Mouse (Mus musculus): Measurements from ENCODE around the gene Cpa4. TPM values are rescaled to one million over a fixed set of nuclear protein-coding genes. Genes with fewer than 3 reads are reported as not detected.

Cpa4 gene
- polyA plus RNA-seq, 1 experiment from 2014 or later = 1.7 TPM

DNA sequence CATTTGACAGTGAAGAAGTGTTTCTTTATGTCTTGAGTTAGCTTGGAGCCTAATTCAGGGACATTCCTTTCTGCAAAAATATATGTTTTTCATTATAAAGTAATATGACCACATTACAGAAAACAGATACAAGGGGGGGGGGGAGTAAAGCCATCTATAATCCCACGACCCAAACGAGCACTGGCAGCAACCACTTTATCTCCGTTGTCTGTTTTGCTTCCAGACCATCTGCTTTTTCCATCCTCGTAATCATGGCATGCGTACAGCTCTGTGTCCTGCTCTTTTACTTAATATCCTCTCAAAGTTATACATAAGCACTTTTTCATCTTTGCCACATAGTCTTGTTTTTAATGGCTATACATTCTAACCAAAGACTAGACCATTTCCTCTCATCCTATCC lies 5.2 kb downstream of the Cpa4 start:
- Histone ChIP-seq H3K4me3 (ENCODE audit: low read depth, low read length) (no peak overlapping the region), H3K36me3 (ENCODE audit: control insufficient read depth, insufficient read depth, low read length) (no peaks in the 10 kb centered on the region), H3K4me1 (ENCODE audit: control insufficient read depth, insufficient read depth, low read length) (peaks cover 18% of the 10 kb centered on the region; the same call in 1 of the 2 replicates), H3K9ac (ENCODE audit: low read length) (no peak overlapping the region), H3K9me3 (ENCODE audit: control insufficient read depth, low read length) (no peaks in the 10 kb centered on the region), H3K4me2 (ENCODE audit: low read depth, severe bottlenecking) (no peak overlapping the region), H3K27me3 (ENCODE audit: control insufficient read depth, insufficient read depth, low read length) (no peaks in the 10 kb centered on the region), H3K27ac (replicated peaks; ENCODE audit: low read depth, low read length) (no peak overlapping the region)
- WGBS = 45% methylated on average over 5 of the region's 5 CpGs
- ATAC-seq (ENCODE audit: insufficient number of reproducible peaks, low FRiP score, low TSS enrichment, low read depth) (no peak), DNase-seq (ENCODE audit: low spot score) (no peak)

DNA sequence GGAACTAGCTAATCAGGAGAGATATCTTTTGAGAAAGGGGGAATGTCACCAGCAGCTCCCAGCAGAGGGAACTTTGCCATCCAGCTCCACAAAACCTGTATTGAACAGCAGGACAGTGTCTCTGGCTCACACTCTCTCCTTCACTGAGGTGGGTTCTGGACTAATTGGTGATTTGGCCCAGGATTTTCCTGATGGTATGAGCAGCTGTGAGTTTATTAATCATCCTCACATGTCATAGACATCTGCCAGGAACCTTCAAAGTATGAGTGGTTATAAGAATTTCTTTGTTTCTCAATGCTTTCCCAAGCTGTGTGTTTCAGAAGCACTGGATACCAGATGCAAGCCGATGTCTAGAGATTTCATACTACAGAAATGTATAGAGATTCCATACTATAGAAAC lies 6.8 kb downstream of the Cpa4 start:
- DNase-seq (ENCODE audit: low spot score) (no peak), ATAC-seq (ENCODE audit: insufficient number of reproducible peaks, low FRiP score, low TSS enrichment, low read depth) (no peak)
- H3K9ac ChIP-seq (ENCODE audit: low read length) = no peak overlapping the region
- H3K36me3 ChIP-seq (ENCODE audit: control insufficient read depth, insufficient read depth, low read length) = no peaks in the 10 kb centered on the region
- 84% methylated on average over 1 of the region's 1 CpGs for WGBS
- H3K4me1 ChIP-seq (ENCODE audit: control insufficient read depth, insufficient read depth, low read length) = peaks cover 20% of the 10 kb centered on the region
- no peak overlapping the region for H3K4me2 ChIP-seq (ENCODE audit: low read depth, severe bottlenecking)
- H3K27ac ChIP-seq (replicated peaks; ENCODE audit: low read depth, low read length) = 0 out of 2 replicates have a peak overlapping the region, but pooled peaks have one; percentile 16
- no peaks in the 10 kb centered on the region for H3K27me3 ChIP-seq (ENCODE audit: control insufficient read depth, insufficient read depth, low read length)
- H3K9me3 ChIP-seq (ENCODE audit: control insufficient read depth, low read length) = no peaks in the 10 kb centered on the region
- H3K4me3 ChIP-seq (ENCODE audit: low read depth, low read length) = no peak overlapping the region

DNA sequence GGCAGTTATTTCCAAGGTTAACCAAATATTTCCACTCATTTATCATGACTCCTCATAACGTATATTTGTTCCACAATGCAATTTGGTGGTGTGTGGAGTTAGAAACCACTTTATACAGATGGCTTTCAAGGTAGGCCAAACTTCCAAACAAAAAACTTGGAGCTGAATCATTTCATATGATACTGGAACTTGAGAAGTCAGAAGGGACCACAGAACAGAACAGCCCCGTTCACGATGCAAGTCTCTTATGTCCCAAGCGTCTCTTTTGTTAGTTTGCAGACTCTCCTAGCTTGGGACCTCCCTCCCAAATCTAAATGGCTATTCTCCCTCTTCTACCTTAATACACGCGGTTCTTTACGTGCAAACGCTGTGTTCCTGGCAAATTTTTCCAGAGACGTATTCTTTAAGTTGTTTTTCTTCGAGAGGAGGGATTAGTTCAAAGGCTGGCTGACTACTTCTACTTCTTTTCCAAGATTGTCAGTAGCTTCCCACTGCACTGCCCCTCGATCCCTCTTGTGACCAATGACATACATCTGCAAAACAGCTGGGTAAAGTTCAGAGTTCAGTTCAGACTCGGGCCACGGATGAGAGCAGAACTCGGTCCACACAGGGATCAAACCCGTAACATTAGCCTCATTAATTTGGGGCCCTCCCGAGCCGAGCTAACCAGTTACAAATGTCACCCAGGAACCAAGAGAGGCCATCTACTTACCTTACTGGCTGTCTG lies 8.5 kb downstream of the Cpa4 start:
- Histone ChIP-seq H3K36me3 (ENCODE audit: control insufficient read depth, insufficient read depth, low read length) (no peaks in the 10 kb centered on the region), H3K4me2 (ENCODE audit: low read depth, severe bottlenecking) (no peak overlapping the region), H3K4me3 (ENCODE audit: low read depth, low read length) (no peak overlapping the region), H3K27ac (replicated peaks; ENCODE audit: low read depth, low read length) (peak overlapping the region; percentile 72), H3K27me3 (ENCODE audit: control insufficient read depth, insufficient read depth, low read length) (no peaks in the 10 kb centered on the region), H3K9me3 (ENCODE audit: control insufficient read depth, low read length) (no peaks in the 10 kb centered on the region), H3K9ac (ENCODE audit: low read length) (0 out of 2 replicates have a peak overlapping the region, but pooled peaks have one; percentile 24), H3K4me1 (ENCODE audit: control insufficient read depth, insufficient read depth, low read length) (peaks cover 30% of the 10 kb centered on the region)
- DNase-seq (ENCODE audit: low spot score) (peak; percentile 42), ATAC-seq (ENCODE audit: insufficient number of reproducible peaks, low FRiP score, low TSS enrichment, low read depth) (no peak)
- WGBS = 38% methylated on average over 17 of the region's 17 CpGs

DNA sequence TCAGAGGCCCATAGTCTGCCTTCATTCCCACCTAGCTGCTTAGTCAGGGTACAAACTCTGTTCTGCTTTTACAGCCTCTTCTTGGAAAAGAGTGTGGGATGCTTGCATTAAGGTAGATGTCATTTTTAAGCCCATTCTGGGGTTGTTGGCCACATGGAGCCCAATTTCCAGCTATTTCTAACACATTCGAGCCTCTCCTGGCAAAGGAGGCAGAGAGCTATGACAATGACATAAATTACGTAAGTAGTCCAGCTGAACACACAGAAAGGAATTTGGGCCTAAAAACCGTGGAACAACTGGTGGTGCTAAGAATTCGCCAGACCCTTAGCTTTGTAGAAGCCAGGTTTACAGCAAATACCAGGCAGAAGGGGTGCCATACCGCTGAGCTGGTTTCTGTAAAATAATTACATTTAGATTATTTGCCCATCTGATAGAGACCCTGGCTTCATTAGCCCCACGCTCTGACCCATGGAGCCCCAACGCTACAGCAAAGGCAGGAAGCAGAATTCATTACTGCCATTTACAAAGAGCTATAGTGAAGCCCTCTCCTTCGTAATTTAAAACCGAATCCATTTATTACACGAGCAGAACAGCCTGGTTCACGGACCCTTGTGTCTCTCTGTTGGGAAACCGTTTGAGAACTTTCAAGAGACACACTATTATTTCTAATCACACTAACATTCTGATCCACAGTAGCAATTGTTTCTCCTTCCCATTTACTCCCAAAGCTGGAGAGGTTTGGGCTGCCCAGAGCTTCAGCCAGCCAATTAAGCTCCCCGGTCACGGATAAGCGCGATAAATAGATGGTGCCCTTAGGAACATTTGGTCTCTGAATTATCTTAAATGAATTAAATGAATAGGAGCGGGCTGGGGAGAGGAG lies 12.0 kb downstream of the Cpa4 start:
- Histone ChIP-seq H3K4me2 (ENCODE audit: low read depth, severe bottlenecking) (no peak overlapping the region), H3K27ac (replicated peaks; ENCODE audit: low read depth, low read length) (peak overlapping the region; percentile 58), H3K36me3 (ENCODE audit: control insufficient read depth, insufficient read depth, low read length) (no peaks in the 10 kb centered on the region), H3K9me3 (ENCODE audit: control insufficient read depth, low read length) (no peaks in the 10 kb centered on the region), H3K9ac (ENCODE audit: low read length) (no peak overlapping the region), H3K4me3 (ENCODE audit: low read depth, low read length) (no peak overlapping the region), H3K27me3 (ENCODE audit: control insufficient read depth, insufficient read depth, low read length) (no peaks in the 10 kb centered on the region), H3K4me1 (ENCODE audit: control insufficient read depth, insufficient read depth, low read length) (peaks cover 27% of the 10 kb centered on the region)
- ATAC-seq (ENCODE audit: insufficient number of reproducible peaks, low FRiP score, low TSS enrichment, low read depth) (no peak), DNase-seq (ENCODE audit: low spot score) (no peak)
- 46% methylated on average over 17 of the region's 17 CpGs for WGBS

DNA sequence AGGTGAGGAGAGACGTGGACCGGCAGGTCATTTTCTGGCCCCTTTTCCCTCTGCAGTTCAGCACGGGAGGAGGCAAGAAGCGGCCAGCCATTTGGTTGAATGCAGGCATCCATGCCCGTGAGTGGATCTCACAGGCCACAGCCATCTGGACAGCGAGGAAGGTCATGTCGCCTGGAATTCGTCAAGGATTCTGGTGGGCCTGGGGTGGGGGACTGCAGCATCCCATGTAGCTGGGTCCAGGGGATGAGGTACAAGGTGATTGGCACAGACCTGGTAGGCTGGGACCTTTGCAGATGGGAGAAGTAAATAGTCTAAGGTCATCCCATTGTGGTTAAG lies 12.6 kb downstream of the Cpa4 start:
- Histone ChIP-seq H3K36me3 (ENCODE audit: control insufficient read depth, insufficient read depth, low read length) (no peaks in the 10 kb centered on the region), H3K9ac (ENCODE audit: low read length) (no peak overlapping the region), H3K27ac (replicated peaks; ENCODE audit: low read depth, low read length) (peak overlapping the region; percentile 58), H3K9me3 (ENCODE audit: control insufficient read depth, low read length) (no peaks in the 10 kb centered on the region), H3K4me2 (ENCODE audit: low read depth, severe bottlenecking) (no peak overlapping the region), H3K4me1 (ENCODE audit: control insufficient read depth, insufficient read depth, low read length) (peaks cover 25% of the 10 kb centered on the region), H3K27me3 (ENCODE audit: control insufficient read depth, insufficient read depth, low read length) (no peaks in the 10 kb centered on the region), H3K4me3 (ENCODE audit: low read depth, low read length) (no peak overlapping the region)
- ATAC-seq (ENCODE audit: insufficient number of reproducible peaks, low FRiP score, low TSS enrichment, low read depth) (no peak), DNase-seq (ENCODE audit: low spot score) (no peak)
- 28% methylated on average over 8 of the region's 8 CpGs for WGBS

DNA sequence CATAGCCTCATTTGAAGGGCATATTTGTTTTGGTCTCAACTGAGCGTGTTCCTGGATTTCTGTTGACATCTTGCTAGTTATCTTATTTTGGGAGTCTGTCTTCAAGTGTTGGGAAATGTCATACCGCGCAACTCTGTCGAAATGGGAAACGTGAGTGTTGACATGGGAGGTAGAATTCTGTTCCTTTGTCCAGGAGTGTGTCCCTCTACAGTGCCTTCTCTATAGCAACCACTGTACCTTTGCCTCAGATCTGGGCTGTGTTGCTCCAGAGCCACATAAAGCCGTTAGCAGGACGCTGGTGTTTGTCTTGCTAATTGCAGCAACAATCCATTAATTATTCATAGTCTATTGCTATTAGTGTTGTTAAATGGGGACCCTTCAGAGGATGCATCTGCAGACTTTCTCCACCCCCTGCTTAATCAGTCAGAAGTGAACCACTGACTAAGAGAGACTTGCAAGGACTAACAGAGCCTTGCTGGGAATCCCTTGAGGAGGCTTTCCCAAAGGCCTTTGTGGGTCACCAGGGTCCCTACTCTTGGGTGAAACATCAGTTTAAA lies 18.8 kb downstream of the Cpa4 start:
- 68% methylated on average over 7 of the region's 7 CpGs for WGBS
- Histone ChIP-seq H3K4me1 (ENCODE audit: control insufficient read depth, insufficient read depth, low read length) (peaks cover 11% of the 10 kb centered on the region), H3K27ac (replicated peaks; ENCODE audit: low read depth, low read length) (no peak overlapping the region), H3K9me3 (ENCODE audit: control insufficient read depth, low read length) (no peaks in the 10 kb centered on the region), H3K9ac (ENCODE audit: low read length) (no peak overlapping the region), H3K27me3 (ENCODE audit: control insufficient read depth, insufficient read depth, low read length) (no peaks in the 10 kb centered on the region), H3K36me3 (ENCODE audit: control insufficient read depth, insufficient read depth, low read length) (no peaks in the 10 kb centered on the region), H3K4me2 (ENCODE audit: low read depth, severe bottlenecking) (no peak overlapping the region), H3K4me3 (ENCODE audit: low read depth, low read length) (no peak overlapping the region)
- ATAC-seq (ENCODE audit: insufficient number of reproducible peaks, low FRiP score, low TSS enrichment, low read depth) (no peak), DNase-seq (ENCODE audit: low spot score) (no peak)

DNA sequence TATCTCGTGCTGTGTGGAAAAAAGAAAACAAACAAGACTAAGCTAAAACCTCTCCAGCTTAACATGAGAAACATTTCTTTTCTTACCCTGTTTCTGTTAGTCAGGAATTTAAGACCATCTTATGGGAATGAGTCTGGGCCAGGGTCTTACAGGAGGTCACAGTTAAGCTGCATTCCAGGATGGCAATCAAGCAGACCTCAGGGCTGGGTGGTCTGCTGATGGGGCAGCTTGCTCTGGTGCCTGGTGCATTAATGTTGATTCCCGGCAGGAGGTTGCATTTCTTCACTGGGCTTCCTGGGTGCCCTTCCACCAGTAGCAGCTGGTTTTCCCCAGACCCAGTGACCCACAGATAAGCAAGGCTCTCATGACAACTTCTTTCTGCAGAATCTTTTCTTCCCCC lies 21.6 kb downstream of the Cpa4 start:
- no peaks in the 10 kb centered on the region for H3K36me3 ChIP-seq (ENCODE audit: control insufficient read depth, insufficient read depth, low read length)
- H3K27me3 ChIP-seq (ENCODE audit: control insufficient read depth, insufficient read depth, low read length) = no peaks in the 10 kb centered on the region
- H3K27ac ChIP-seq (replicated peaks; ENCODE audit: low read depth, low read length) = no peak overlapping the region
- no peak for ATAC-seq (ENCODE audit: insufficient number of reproducible peaks, low FRiP score, low TSS enrichment, low read depth)
- H3K4me2 ChIP-seq (ENCODE audit: low read depth, severe bottlenecking) = no peak overlapping the region
- H3K9ac ChIP-seq (ENCODE audit: low read length) = no peak overlapping the region
- no peak for DNase-seq (ENCODE audit: low spot score)
- WGBS = 9% methylated on average over 2 of the region's 2 CpGs
- no peaks in the 10 kb centered on the region for H3K9me3 ChIP-seq (ENCODE audit: control insufficient read depth, low read length)
- no peak overlapping the region for H3K4me3 ChIP-seq (ENCODE audit: low read depth, low read length)
- H3K4me1 ChIP-seq (ENCODE audit: control insufficient read depth, insufficient read depth, low read length) = peaks cover 13% of the 10 kb centered on the region

DNA sequence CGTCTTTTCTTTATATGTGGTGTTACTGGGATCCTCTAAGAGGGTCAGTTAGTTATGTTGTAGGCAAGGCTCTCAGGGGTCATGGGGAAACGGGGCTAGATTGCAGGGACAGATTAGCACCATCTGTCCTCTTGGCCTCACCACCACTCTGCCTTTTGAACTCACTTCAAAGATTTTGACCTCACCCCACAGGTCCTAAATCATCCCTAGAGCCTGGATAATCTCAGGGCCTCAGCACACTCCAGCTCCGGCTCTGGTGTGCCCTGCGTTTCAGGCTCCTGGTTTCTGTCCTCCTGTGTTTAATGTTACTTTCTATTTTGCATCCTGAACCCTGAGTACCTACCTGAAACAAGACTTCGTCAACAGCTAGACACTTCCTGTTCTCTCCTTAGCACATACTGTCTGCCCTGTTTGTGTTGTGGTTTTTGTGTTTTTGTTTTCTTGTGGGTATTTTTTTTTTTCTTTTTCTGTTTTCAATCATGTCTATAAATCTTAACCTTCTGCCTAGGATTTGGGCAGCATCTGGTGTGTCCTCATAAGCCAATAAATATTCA lies 23.8 kb downstream of the Cpa4 start:
- H3K4me2 ChIP-seq (ENCODE audit: low read depth, severe bottlenecking) = no peak overlapping the region
- no peaks in the 10 kb centered on the region for H3K9me3 ChIP-seq (ENCODE audit: control insufficient read depth, low read length)
- peak overlapping the region; percentile 9; the same call in 1 of the 2 replicates for H3K27ac ChIP-seq (replicated peaks; ENCODE audit: low read depth, low read length)
- DNase-seq (ENCODE audit: low spot score) = peak; percentile 51
- H3K4me1 ChIP-seq (ENCODE audit: control insufficient read depth, insufficient read depth, low read length) = peaks cover 20% of the 10 kb centered on the region
- ATAC-seq (ENCODE audit: insufficient number of reproducible peaks, low FRiP score, low TSS enrichment, low read depth) = no peak
- WGBS = 8% methylated on average over 5 of the region's 5 CpGs
- H3K36me3 ChIP-seq (ENCODE audit: control insufficient read depth, insufficient read depth, low read length) = no peaks in the 10 kb centered on the region
- no peak overlapping the region for H3K4me3 ChIP-seq (ENCODE audit: low read depth, low read length)
- H3K27me3 ChIP-seq (ENCODE audit: control insufficient read depth, insufficient read depth, low read length) = no peaks in the 10 kb centered on the region
- H3K9ac ChIP-seq (ENCODE audit: low read length) = no peak overlapping the region

Data from limb, embryonic 11.5 days (tissue).